Mouse (Mus musculus): ENCODE results near the gene Ctsd.

- peak; percentile 41; the same call in 1 of the 2 replicates for TF ChIP-seq POLR2A (IDR thresholded peaks at IDR 0.05; ENCODE audit: insufficient read depth, low read depth, low read length)
- TF ChIP-seq CTCF (IDR thresholded peaks at IDR 0.05), result no peak
Observed at GRCm38 (mm10) chr7:142394261-142395190, 6.7 kb upstream of the Ctsd start.
